Mouse (Mus musculus): Measurements from ENCODE around the gene Map9. TPM values are rescaled to one million over a fixed set of nuclear protein-coding genes. Genes with fewer than 3 reads are reported as not detected.
"Not testable (repeated sequence)": the region's sequence is repeated elsewhere in the genome, so short reads cannot be mapped to it uniquely, and the experiment has no call there.

Gene Map9
- polyA plus RNA-seq, 1 experiment from 2014 or later = 90.4 TPM

DNA sequence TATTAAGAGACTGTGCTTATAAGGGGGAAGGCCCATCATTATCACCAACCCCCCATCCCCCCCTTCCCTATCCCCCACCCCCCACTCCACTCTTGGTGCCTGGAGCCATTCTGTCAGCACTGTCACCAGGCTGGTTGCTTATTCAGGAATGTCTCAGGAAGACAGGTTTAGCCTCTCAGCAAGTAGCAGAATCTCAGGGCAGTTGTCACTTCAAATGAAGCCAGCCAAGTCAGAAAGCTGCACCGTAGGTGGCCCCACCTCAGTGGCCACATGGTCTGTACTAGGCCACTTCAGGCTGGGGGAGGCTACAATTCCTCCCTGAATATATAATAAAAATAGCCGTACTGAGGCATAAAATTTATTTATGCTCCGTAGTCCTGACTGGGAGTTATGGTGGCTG, 83.1 kb downstream of the Map9 start:
- WGBS = 39% methylated on average over 3 of the region's 3 CpGs
- Histone ChIP-seq H3K27me3 (no peaks in the 10 kb centered on the region), H3K36me3 (no peaks in the 10 kb centered on the region), H3K4me2 (replicated peaks) (no peak overlapping the region), H3K9me3 (no peaks in the 10 kb centered on the region), H3K4me1 (no peaks in the 10 kb centered on the region), H3K9ac (replicated peaks) (no peak overlapping the region), H3K4me3 (no peak overlapping the region), H3K27ac (replicated peaks) (no peak overlapping the region)
- no peak for ATAC-seq (replicated peaks)

DNA sequence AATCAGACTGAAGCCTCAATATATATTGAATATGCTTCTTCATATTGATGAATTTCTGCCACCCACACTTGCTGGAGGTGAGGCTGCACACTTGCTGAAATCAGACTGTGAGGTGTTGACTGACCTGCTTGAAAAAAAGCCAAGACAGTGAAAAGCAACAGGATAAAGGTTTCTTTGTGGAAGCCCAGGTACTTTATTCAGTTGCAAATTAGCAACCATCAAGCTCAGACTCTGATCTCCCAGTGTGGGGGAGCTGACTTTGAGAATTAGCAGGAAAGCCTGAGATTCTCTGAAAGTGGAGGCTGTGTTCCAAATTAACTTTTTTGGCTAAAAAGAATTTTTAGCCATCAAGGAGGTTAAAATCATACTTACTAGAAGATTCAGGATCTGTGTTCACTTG, 83.8 kb downstream of the Map9 start:
- H3K4me2 ChIP-seq (replicated peaks); H3K27ac ChIP-seq (replicated peaks); ATAC-seq (replicated peaks); H3K4me1 ChIP-seq; H3K36me3 ChIP-seq; H3K9ac ChIP-seq (replicated peaks); H3K27me3 ChIP-seq; H3K4me3 ChIP-seq; H3K9me3 ChIP-seq: not testable (repeated sequence)

Other genes with a start within 250 kb of the Map9 start
- gene Gucy1a1, start 212.3 kb upstream of the Map9 start, polyA plus RNA-seq (2015; fragmentation: Nextera tagmentation; extraction: Ambion mirVana) = 42.4 and 51.8 TPM in 2 replicates
- gene Npy2r, start 190.0 kb downstream of the Map9 start, polyA plus RNA-seq (2015; fragmentation: Nextera tagmentation; extraction: Ambion mirVana) = 2.3 and 2.8 TPM in 2 replicates

All from forebrain, embryonic 15.5 days (tissue).